1 mouse cellular context compared by ENCODE assay signal in genomic region chr5:5684946-5685345, GRCm38 (mm10). TPM values are rescaled to one million over a fixed set of nuclear protein-coding genes. Genes with fewer than 3 reads are reported as not detected.
"Had no signal": no experiment of that assay in that cellular context is flagged by ENCODE, and none has a peak within 500 bp of the region (broad histone marks: within the 10 kb centered on the region; RNA-seq: fewer than 3 reads in every experiment).

No protein-coding gene starts in this region.

RNA-seq across cellular contexts. Expression of gene Steap2, which starts 9.4 kb away (rescaled TPM):
- total RNA-seq: monocyte, adult 5-6 weeks had no signal
